Mouse (Mus musculus): Measurements from ENCODE around the gene Mettl9. TPM values are rescaled to one million over a fixed set of nuclear protein-coding genes. Genes with fewer than 3 reads are reported as not detected.

Gene Mettl9
- 209 and 227 TPM in 2 replicates for polyA plus RNA-seq (2014; fragmentation: Nextera tagmentation; extraction: Ambion mirVana)

- H3K4me3 ChIP-seq (replicated peaks; ENCODE audit: low read depth, low read length) = peak within 1 kb of the TSS; percentile 94
- DNase-seq = peak; percentile 97
- WGBS = 2% methylated on average over 40 of the region's 43 CpGs
These were observed at the start of gene Mettl9 for GRCm38 (mm10) chr7:121033856-121034652. TSS of gene Mettl9 (plus strand) at chr7:121034445.

GRCm38 (mm10) chr7:120991191-120991590 lies 43.1 kb upstream of the Mettl9 start:
- Histone ChIP-seq H3K9me3 (ENCODE audit: control insufficient read depth, low read length) (no peaks in the 10 kb centered on the region), H3K36me3 (ENCODE audit: control insufficient read depth, insufficient read depth, low read length) (no peaks in the 10 kb centered on the region), H3K4me2 (ENCODE audit: low read length) (no peak overlapping the region), H3K27me3 (ENCODE audit: control insufficient read depth, insufficient read depth, low read length) (no peaks in the 10 kb centered on the region), H3K27ac (replicated peaks; ENCODE audit: low read depth, low read length) (no peak overlapping the region), H3K9ac (replicated peaks; ENCODE audit: low read length) (no peak overlapping the region), H3K4me1 (ENCODE audit: control insufficient read depth, insufficient read depth, low read length) (no peaks in the 10 kb centered on the region), H3K4me3 (replicated peaks; ENCODE audit: low read depth, low read length) (no peak overlapping the region)
- WGBS = 65% methylated on average over 8 of the region's 8 CpGs
- DNase-seq = no peak
- ATAC-seq (ENCODE audit: low FRiP score, low TSS enrichment) = no peak

More at GRCm38 (mm10) chr7:121033856-121034652, at the start of gene Mettl9:
- H3K9me3 ChIP-seq (ENCODE audit: control insufficient read depth, low read length) = no peaks in the 10 kb centered on the region
- H3K4me1 ChIP-seq (ENCODE audit: control insufficient read depth, insufficient read depth, low read length) = peaks cover 29% of the 10 kb centered on the region
- H3K9ac ChIP-seq (replicated peaks; ENCODE audit: low read length) = peak within 1 kb of the TSS; percentile 98
- peak within 1 kb of the TSS; percentile 76 for H3K4me2 ChIP-seq (ENCODE audit: low read length)
- peak within 1 kb of the TSS; percentile 99 for H3K27ac ChIP-seq (replicated peaks; ENCODE audit: low read depth, low read length)
- ATAC-seq (ENCODE audit: low FRiP score, low TSS enrichment) = peak; percentile 97
- H3K27me3 ChIP-seq (ENCODE audit: control insufficient read depth, insufficient read depth, low read length) = no peaks in the 10 kb centered on the region
- no peaks in the 10 kb centered on the region for H3K36me3 ChIP-seq (ENCODE audit: control insufficient read depth, insufficient read depth, low read length)

DNA sequence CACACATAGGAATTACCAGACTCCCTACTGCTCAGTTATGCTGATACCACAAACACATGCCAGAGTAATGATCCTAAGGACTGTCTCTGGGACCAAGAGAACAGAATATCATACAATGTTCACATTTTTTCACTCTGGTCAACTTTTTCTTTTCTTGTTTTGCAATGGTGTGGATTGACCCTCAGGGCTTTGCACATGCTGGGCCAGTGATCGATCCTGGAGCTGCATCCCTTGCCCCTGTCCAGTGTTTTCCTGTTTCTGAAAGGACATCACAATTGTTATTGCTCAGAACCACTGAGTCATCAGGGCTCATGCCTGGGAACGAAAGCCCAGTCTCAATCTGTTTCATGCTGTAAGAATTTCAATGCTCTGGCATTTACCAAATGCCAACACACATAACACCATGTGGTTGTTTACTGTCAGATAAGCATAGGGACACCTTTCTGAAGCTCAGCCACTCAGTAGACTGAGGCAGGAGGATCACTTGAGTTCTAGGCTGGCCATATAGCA lies 35.2 kb upstream of the Mettl9 start:
- no peak for DNase-seq
- H3K4me3 ChIP-seq (replicated peaks; ENCODE audit: low read depth, low read length) = no peak overlapping the region
- H3K4me1 ChIP-seq (ENCODE audit: control insufficient read depth, insufficient read depth, low read length) = no peaks in the 10 kb centered on the region
- no peaks in the 10 kb centered on the region for H3K27me3 ChIP-seq (ENCODE audit: control insufficient read depth, insufficient read depth, low read length)
- H3K4me2 ChIP-seq (ENCODE audit: low read length) = no peak overlapping the region
- H3K27ac ChIP-seq (replicated peaks; ENCODE audit: low read depth, low read length) = no peak overlapping the region
- ATAC-seq (ENCODE audit: low FRiP score, low TSS enrichment) = no peak
- H3K36me3 ChIP-seq (ENCODE audit: control insufficient read depth, insufficient read depth, low read length) = no peaks in the 10 kb centered on the region
- H3K9ac ChIP-seq (replicated peaks; ENCODE audit: low read length) = no peak overlapping the region
- 86% methylated on average over 2 of the region's 2 CpGs for WGBS
- H3K9me3 ChIP-seq (ENCODE audit: control insufficient read depth, low read length) = no peaks in the 10 kb centered on the region

DNA sequence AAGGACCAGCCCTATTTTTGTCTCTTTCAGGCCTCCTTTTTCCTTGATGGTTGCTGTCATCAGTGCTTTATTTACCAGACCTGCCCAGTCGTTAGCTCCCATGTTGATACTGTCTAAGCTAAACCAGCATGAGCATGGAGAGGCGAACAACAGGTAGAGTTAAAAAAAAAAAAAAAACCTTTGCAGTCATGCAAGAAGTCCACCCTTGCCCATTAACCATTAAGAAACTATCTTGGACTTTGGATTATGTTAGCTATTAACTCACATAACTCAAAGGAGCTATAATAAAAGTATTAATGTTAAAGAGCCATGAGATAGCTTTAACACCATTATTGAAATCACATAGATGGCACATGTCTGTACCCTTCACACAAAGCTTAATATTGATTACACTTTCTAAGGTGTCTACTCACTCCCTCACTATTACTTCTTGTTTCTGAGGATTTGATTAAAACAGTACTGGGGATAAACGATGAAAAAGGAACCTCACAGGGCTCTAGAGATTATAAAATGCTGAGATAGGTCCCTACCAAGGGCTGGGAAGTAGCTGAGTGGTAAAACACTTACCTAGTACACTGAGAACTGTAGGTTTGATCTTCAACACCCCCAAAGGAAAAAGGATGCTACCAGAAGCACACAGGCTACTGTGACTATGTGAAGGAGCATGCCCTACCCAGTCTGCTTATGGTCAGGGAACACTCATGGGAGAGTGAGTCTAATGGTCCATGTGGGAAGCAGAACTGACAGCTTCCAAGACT lies 34.0 kb upstream of the Mettl9 start:
- Histone ChIP-seq H3K27ac (replicated peaks; ENCODE audit: low read depth, low read length) (no peak overlapping the region), H3K9me3 (ENCODE audit: control insufficient read depth, low read length) (no peaks in the 10 kb centered on the region), H3K4me3 (replicated peaks; ENCODE audit: low read depth, low read length) (no peak overlapping the region), H3K4me2 (ENCODE audit: low read length) (no peak overlapping the region), H3K9ac (replicated peaks; ENCODE audit: low read length) (no peak overlapping the region), H3K36me3 (ENCODE audit: control insufficient read depth, insufficient read depth, low read length) (no peaks in the 10 kb centered on the region), H3K27me3 (ENCODE audit: control insufficient read depth, insufficient read depth, low read length) (no peaks in the 10 kb centered on the region), H3K4me1 (ENCODE audit: control insufficient read depth, insufficient read depth, low read length) (no peaks in the 10 kb centered on the region)
- no peak for DNase-seq
- no peak for ATAC-seq (ENCODE audit: low FRiP score, low TSS enrichment)
- WGBS = 82% methylated on average over 3 of the region's 3 CpGs

DNA sequence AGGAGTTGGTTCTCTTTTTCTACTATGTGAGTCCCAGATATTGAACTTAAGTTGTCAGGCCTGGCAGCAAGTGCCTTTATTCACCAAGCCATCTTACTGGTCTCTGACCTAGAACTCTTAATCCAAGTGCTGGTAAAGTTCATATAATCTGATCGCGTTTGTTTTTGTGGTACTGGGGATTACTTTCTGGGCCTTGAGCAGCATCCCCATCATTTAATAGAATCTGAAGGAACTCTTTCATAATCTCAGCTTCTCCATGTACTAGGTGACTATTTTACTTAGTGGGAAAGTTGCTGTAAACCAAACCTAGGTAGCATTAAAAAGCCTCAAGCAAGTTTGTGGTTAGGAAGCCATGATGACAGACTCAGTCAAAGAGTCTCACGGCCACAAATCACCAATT lies 32.4 kb upstream of the Mettl9 start:
- Histone ChIP-seq H3K36me3 (ENCODE audit: control insufficient read depth, insufficient read depth, low read length) (no peaks in the 10 kb centered on the region), H3K9ac (replicated peaks; ENCODE audit: low read length) (no peak overlapping the region), H3K4me3 (replicated peaks; ENCODE audit: low read depth, low read length) (no peak overlapping the region), H3K27ac (replicated peaks; ENCODE audit: low read depth, low read length) (no peak overlapping the region), H3K4me2 (ENCODE audit: low read length) (no peak overlapping the region), H3K9me3 (ENCODE audit: control insufficient read depth, low read length) (no peaks in the 10 kb centered on the region), H3K27me3 (ENCODE audit: control insufficient read depth, insufficient read depth, low read length) (no peaks in the 10 kb centered on the region), H3K4me1 (ENCODE audit: control insufficient read depth, insufficient read depth, low read length) (no peaks in the 10 kb centered on the region)
- DNase-seq (no peak), ATAC-seq (ENCODE audit: low FRiP score, low TSS enrichment) (no peak)
- WGBS = 90% methylated on average over 3 of the region's 3 CpGs

DNA sequence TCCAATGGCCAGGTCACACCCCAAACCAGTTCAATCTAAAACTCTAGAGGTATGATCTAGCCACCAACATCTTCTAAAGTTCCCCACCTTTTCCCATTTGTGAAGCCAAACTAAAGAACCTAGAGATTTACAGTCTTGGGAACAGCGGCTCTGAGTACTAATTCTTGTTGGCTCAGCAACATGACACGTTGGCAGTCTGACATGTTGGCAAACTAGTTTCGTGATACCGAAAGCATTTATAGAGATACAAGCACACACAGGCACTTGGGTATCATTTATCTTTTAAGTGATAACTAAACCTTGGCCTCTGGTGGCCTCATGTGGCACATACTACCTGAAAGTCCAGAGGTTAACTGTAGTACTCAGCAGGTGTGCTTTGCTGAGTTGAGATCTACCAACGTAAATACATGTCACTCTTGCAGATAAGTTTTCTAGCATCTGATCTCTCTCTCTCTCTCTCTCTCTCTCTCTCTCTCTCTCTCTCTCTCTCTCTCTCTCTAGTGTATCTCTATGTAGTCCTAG lies 31.8 kb upstream of the Mettl9 start:
- Histone ChIP-seq H3K4me1 (ENCODE audit: control insufficient read depth, insufficient read depth, low read length) (no peaks in the 10 kb centered on the region), H3K4me2 (ENCODE audit: low read length) (no peak overlapping the region), H3K27me3 (ENCODE audit: control insufficient read depth, insufficient read depth, low read length) (no peaks in the 10 kb centered on the region), H3K4me3 (replicated peaks; ENCODE audit: low read depth, low read length) (no peak overlapping the region), H3K36me3 (ENCODE audit: control insufficient read depth, insufficient read depth, low read length) (no peaks in the 10 kb centered on the region), H3K9ac (replicated peaks; ENCODE audit: low read length) (no peak overlapping the region), H3K27ac (replicated peaks; ENCODE audit: low read depth, low read length) (no peak overlapping the region), H3K9me3 (ENCODE audit: control insufficient read depth, low read length) (no peaks in the 10 kb centered on the region)
- ATAC-seq (ENCODE audit: low FRiP score, low TSS enrichment) = no peak
- no peak for DNase-seq
- 94% methylated on average over 5 of the region's 5 CpGs for WGBS

GRCm38 (mm10) chr7:121003793-121004418 lies 30.3 kb upstream of the Mettl9 start:
- H3K36me3 ChIP-seq (ENCODE audit: control insufficient read depth, insufficient read depth, low read length) = no peaks in the 10 kb centered on the region
- no peak overlapping the region for H3K9ac ChIP-seq (replicated peaks; ENCODE audit: low read length)
- ATAC-seq (ENCODE audit: low FRiP score, low TSS enrichment) (no peak), DNase-seq (no peak)
- no peak overlapping the region for H3K4me3 ChIP-seq (replicated peaks; ENCODE audit: low read depth, low read length)
- WGBS = 78% methylated on average over 4 of the region's 4 CpGs
- no peak overlapping the region for H3K27ac ChIP-seq (replicated peaks; ENCODE audit: low read depth, low read length)
- H3K9me3 ChIP-seq (ENCODE audit: control insufficient read depth, low read length) = no peaks in the 10 kb centered on the region
- H3K4me2 ChIP-seq (ENCODE audit: low read length) = no peak overlapping the region
- H3K4me1 ChIP-seq (ENCODE audit: control insufficient read depth, insufficient read depth, low read length) = no peaks in the 10 kb centered on the region
- no peaks in the 10 kb centered on the region for H3K27me3 ChIP-seq (ENCODE audit: control insufficient read depth, insufficient read depth, low read length)

- H3K4me2 ChIP-seq (ENCODE audit: low read length) = no peak overlapping the region
- no peak overlapping the region for H3K27ac ChIP-seq (replicated peaks; ENCODE audit: low read depth, low read length)
- 70% methylated on average over 10 of the region's 10 CpGs for WGBS
- DNase-seq = peak; percentile 7
- no peaks in the 10 kb centered on the region for H3K36me3 ChIP-seq (ENCODE audit: control insufficient read depth, insufficient read depth, low read length)
- no peak for ATAC-seq (ENCODE audit: low FRiP score, low TSS enrichment)
- H3K4me3 ChIP-seq (replicated peaks; ENCODE audit: low read depth, low read length) = no peak overlapping the region
- no peaks in the 10 kb centered on the region for H3K9me3 ChIP-seq (ENCODE audit: control insufficient read depth, low read length)
- H3K9ac ChIP-seq (replicated peaks; ENCODE audit: low read length) = no peak overlapping the region
- H3K27me3 ChIP-seq (ENCODE audit: control insufficient read depth, insufficient read depth, low read length) = no peaks in the 10 kb centered on the region
- H3K4me1 ChIP-seq (ENCODE audit: control insufficient read depth, insufficient read depth, low read length) = no peaks in the 10 kb centered on the region
These were observed 22.2 kb upstream of the Mettl9 start for GRCm38 (mm10) chr7:121011794-121012689.

Data from midbrain, embryonic 14.5 days (tissue).